ENCODE assay signal across 10 mouse cellular contexts in genomic region chr19:42661430-42662164, GRCm38 (mm10). TPM values are rescaled to one million over a fixed set of nuclear protein-coding genes. Genes with fewer than 3 reads are reported as not detected.
DNase-seq lines count a peak whose midpoint lies in the region; ATAC-seq and TF ChIP-seq lines count a peak whose summit lies in the region.
"Had no signal": no experiment of that assay in that cellular context is flagged by ENCODE, and none has a peak within 500 bp of the region (broad histone marks: within the 10 kb centered on the region; RNA-seq: fewer than 3 reads in every experiment).

No protein-coding gene starts in this region.

- no peaks in the 10 kb centered on the region for H3K27me3 ChIP-seq in cerebellum, adult 2 months (ENCODE audit: control insufficient read depth, insufficient read depth, low read length)

- 89% methylated on average over 9 of the region's 9 CpGs for WGBS in cerebellum, adult 2 months

- peak; percentile 12; the same call in 1 of the 2 replicates for TF ChIP-seq CTCF in cerebellum, adult 2 months (IDR thresholded peaks at IDR 0.05; ENCODE audit: borderline replicate concordance, insufficient read depth, low read depth, low read length)

- H3K4me3 ChIP-seq in cerebellum, adult 2 months (replicated peaks; ENCODE audit: insufficient read depth, low read depth, low read length): no peak overlapping the region
- H3K4me3 ChIP-seq: embryonic facial prominence, embryonic 13.5 days; myocyte had no signal

- no peak for DNase-seq in cerebellum, adult 2 months
- no peak for DNase-seq in cerebellum, adult 11 months
- DNase-seq in urinary bladder, postnatal 10 days (ENCODE audit: low spot score): peak; percentile 7
- DNase-seq in urinary bladder, postnatal 4 days (ENCODE audit: low spot score in 2 of 2): no peak
- peak; percentile 37 for DNase-seq in kidney, postnatal 14 days
- no peak for DNase-seq in retina, embryonic 14.5 days (ENCODE audit: low spot score)

- H3K4me1 ChIP-seq in cerebellum, adult 2 months (ENCODE audit: control insufficient read depth, insufficient read depth, low read length): no peaks in the 10 kb centered on the region

- H3K27ac ChIP-seq in cerebellum, adult 2 months (ENCODE audit: insufficient read depth, low read length): no peak overlapping the region
- H3K27ac ChIP-seq: embryonic facial prominence, embryonic 13.5 days had no signal

- TF ChIP-seq POLR2A in cerebellum, adult 2 months (IDR thresholded peaks at IDR 0.05; ENCODE audit: borderline replicate concordance, insufficient read depth, low read length): no peak

- no peak for ATAC-seq in inflammation-experienced regulatory T-cells, adult 6 months
- no peak for ATAC-seq in erythroblast, adult 5-6 weeks (replicated peaks; ENCODE audit: low FRiP score, poor library complexity, severe bottlenecking)

RNA-seq across cellular contexts. Expression of gene Loxl4, which starts 49.0 kb away (rescaled TPM):
- 0.11 and 0.23 TPM in 2 replicates for polyA plus RNA-seq in cerebellum, adult 2 months (2012; rRNA removed)
- under 1 TPM; 0.15 to 0.38 (median 0.17) TPM for polyA plus RNA-seq in inflammation-experienced regulatory T-cells, adult 6 months (2017; shearing (Covaris generic))
- not detected in 2 replicates for total RNA-seq in erythroblast, adult 5-6 weeks (2015; ENCODE audit: low replicate concordance)
- total RNA-seq in erythroblast, adult 5-6 weeks (2017; ENCODE audit: low replicate concordance): not detected in 2 replicates

Comparison
In these comparisons a context has a peak if more than half of its experiments do, and no peak if none do; other contexts are left out.
1. DNase-seq: peak in urinary bladder, postnatal 10 days (single experiment) and kidney, postnatal 14 days (single experiment); none in cerebellum, adult 2 months (0 of 2), cerebellum, adult 11 months (single experiment), urinary bladder, postnatal 4 days (0 of 2) and retina, embryonic 14.5 days (single experiment).